8 mouse cellular contexts compared by ENCODE assay signal in genomic region chr4:45084895-45085290, GRCm38 (mm10). TPM values are rescaled to one million over a fixed set of nuclear protein-coding genes. Genes with fewer than 3 reads are reported as not detected.
DNase-seq lines count a peak whose midpoint lies in the region; ATAC-seq and TF ChIP-seq lines count a peak whose summit lies in the region.

No protein-coding gene starts in this region.

- peak overlapping the region; percentile 91 for H3K4me3 ChIP-seq in kidney, embryonic 16.5 days (ENCODE audit: low read length)
- peak overlapping the region; percentile 51 for H3K4me3 ChIP-seq in bone marrow macrophage, adult 2 months (ENCODE audit: insufficient read depth, low read length)
- peak overlapping the region; percentile 98 for H3K4me3 ChIP-seq in hindbrain, embryonic 14.5 days (replicated peaks; ENCODE audit: low read length)
- peak overlapping the region; percentile 85 for H3K4me3 ChIP-seq in midbrain, embryonic 15.5 days

- peak overlapping the region; percentile 83 for H3K4me2 ChIP-seq in kidney, embryonic 16.5 days (replicated peaks; ENCODE audit: low read depth, low read length)
- peak overlapping the region; percentile 75 for H3K4me2 ChIP-seq in hindbrain, embryonic 14.5 days (replicated peaks)
- H3K4me2 ChIP-seq in midbrain, embryonic 15.5 days: peak overlapping the region; percentile 68

- H3K27ac ChIP-seq in kidney, embryonic 16.5 days (ENCODE audit: low read length): peak overlapping the region; percentile 70
- no peak overlapping the region for H3K27ac ChIP-seq in bone marrow macrophage, adult 2 months (ENCODE audit: insufficient read depth, low read depth, low read length)
- H3K27ac ChIP-seq in hindbrain, embryonic 14.5 days: peak overlapping the region; percentile 87; the same call in 1 of the 2 replicates
- H3K27ac ChIP-seq in midbrain, embryonic 15.5 days: peak overlapping the region; percentile 85

- H3K36me3 ChIP-seq in kidney, embryonic 16.5 days (ENCODE audit: insufficient read depth, low read length): no peaks in the 10 kb centered on the region
- no peaks in the 10 kb centered on the region for H3K36me3 ChIP-seq in hindbrain, embryonic 14.5 days (replicated peaks; ENCODE audit: control insufficient read depth, insufficient read depth)
- H3K36me3 ChIP-seq in midbrain, embryonic 15.5 days (replicated peaks): no peaks in the 10 kb centered on the region

- no peak for DNase-seq in kidney, adult 9 months
- no peak for DNase-seq in hindbrain, embryonic 14.5 days (ENCODE audit: low spot score)
- DNase-seq in thymus, adult 18-20 months: no peak
- no peak for DNase-seq in spleen, postnatal 4 days (ENCODE audit: low spot score in 2 of 2)
- no peak for DNase-seq in kidney, postnatal 14 days

- peak overlapping the region; percentile 62 for H3K9ac ChIP-seq in kidney, embryonic 16.5 days (replicated peaks; ENCODE audit: low read length)
- peak overlapping the region; percentile 20; the same call in 1 of the 2 replicates for H3K9ac ChIP-seq in hindbrain, embryonic 14.5 days
- H3K9ac ChIP-seq in midbrain, embryonic 15.5 days: peak overlapping the region; percentile 92; the same call in 1 of the 2 replicates

- peaks cover 20% of the 10 kb centered on the region for H3K4me1 ChIP-seq in kidney, embryonic 16.5 days (ENCODE audit: insufficient read depth, low read length)
- no peaks in the 10 kb centered on the region for H3K4me1 ChIP-seq in bone marrow macrophage, adult 2 months (ENCODE audit: control insufficient read depth, insufficient read depth, low read length)
- peaks cover 11% of the 10 kb centered on the region for H3K4me1 ChIP-seq in hindbrain, embryonic 14.5 days (replicated peaks; ENCODE audit: control insufficient read depth, insufficient read depth, low read length)
- peaks cover 15% of the 10 kb centered on the region for H3K4me1 ChIP-seq in midbrain, embryonic 15.5 days

- no peak for TF ChIP-seq POLR2A in bone marrow macrophage, adult 2 months (IDR thresholded peaks at IDR 0.05; ENCODE audit: borderline replicate concordance, low read depth, low read length)

- H3K27me3 ChIP-seq in kidney, embryonic 16.5 days (ENCODE audit: insufficient read depth, low read length): no peaks in the 10 kb centered on the region
- no peaks in the 10 kb centered on the region for H3K27me3 ChIP-seq in hindbrain, embryonic 14.5 days (ENCODE audit: control insufficient read depth, insufficient read depth, low read length)
- no peaks in the 10 kb centered on the region for H3K27me3 ChIP-seq in midbrain, embryonic 15.5 days (replicated peaks)

- TF ChIP-seq CTCF in bone marrow macrophage, adult 2 months (IDR thresholded peaks at IDR 0.05; ENCODE audit: low read depth, low read length): no peak

- ATAC-seq in kidney, embryonic 16.5 days (ENCODE audit: low FRiP score, low TSS enrichment): peak; percentile 8; the same call in 1 of the 2 replicates
- no peak for ATAC-seq in hindbrain, embryonic 14.5 days (ENCODE audit: low FRiP score)
- no peak for ATAC-seq in midbrain, embryonic 15.5 days (replicated peaks)

- H3K9me3 ChIP-seq in kidney, embryonic 16.5 days (ENCODE audit: low read length): no peaks in the 10 kb centered on the region
- no peaks in the 10 kb centered on the region for H3K9me3 ChIP-seq in hindbrain, embryonic 14.5 days (ENCODE audit: control insufficient read depth, low read length)
- H3K9me3 ChIP-seq in midbrain, embryonic 15.5 days: no peaks in the 10 kb centered on the region

- 29% methylated on average over 8 of the region's 8 CpGs for WGBS in kidney, embryonic 16.5 days
- WGBS in hindbrain, embryonic 14.5 days: 49% methylated on average over 8 of the region's 8 CpGs
- WGBS in midbrain, embryonic 15.5 days: 39% methylated on average over 8 of the region's 8 CpGs

RNA-seq across cellular contexts. Expression of gene Fbxo10, which starts 0.5 kb away (rescaled TPM):
- 17.9 and 19.2 TPM in 2 replicates for polyA plus RNA-seq in kidney, embryonic 16.5 days (2015; fragmentation: Nextera tagmentation; extraction: Ambion mirVana)
- polyA plus RNA-seq in bone marrow macrophage, adult 2 months (2012; ENCODE audit: insufficient read depth, insufficient read length, missing spikeins): 4.0 and 4.5 TPM in 2 replicates
- polyA plus RNA-seq in hindbrain, embryonic 14.5 days (2014; fragmentation: Nextera tagmentation; extraction: Ambion mirVana): 14.4 and 14.6 TPM in 2 replicates
- 20.2 and 21.9 TPM in 2 replicates for polyA plus RNA-seq in midbrain, embryonic 15.5 days (2015; fragmentation: Nextera tagmentation; extraction: Ambion mirVana)

RNA-seq across cellular contexts. Expression of gene Tomm5, which starts 23.0 kb away (rescaled TPM):
- polyA plus RNA-seq in kidney, embryonic 16.5 days (2015; fragmentation: Nextera tagmentation; extraction: Ambion mirVana): 238 and 253 TPM in 2 replicates
- polyA plus RNA-seq in bone marrow macrophage, adult 2 months (2012; ENCODE audit: insufficient read depth, insufficient read length, missing spikeins): 87.4 and 92.1 TPM in 2 replicates
- 166 and 176 TPM in 2 replicates for polyA plus RNA-seq in hindbrain, embryonic 14.5 days (2014; fragmentation: Nextera tagmentation; extraction: Ambion mirVana)
- 138 and 149 TPM in 2 replicates for polyA plus RNA-seq in midbrain, embryonic 15.5 days (2015; fragmentation: Nextera tagmentation; extraction: Ambion mirVana)

Comparison
In these comparisons a context has a peak if more than half of its experiments do, and no peak if none do; other contexts are left out.
1. H3K9ac ChIP-seq: peak in every context shown above with its lines; median percentile 92 in midbrain, embryonic 15.5 days; 62 in kidney, embryonic 16.5 days; 20 in hindbrain, embryonic 14.5 days.